Mouse (Mus musculus) mouse trophoblast stem cell (cell line): ENCODE results near the gene Garnl3.
"Not testable (repeated sequence)": the region's sequence is repeated elsewhere in the genome, so short reads cannot be mapped to it uniquely, and the experiment has no call there.

Source experiments
- in situ Hi-C, 2 experiments: fragments of 300-500 bp; cut with MseI, MboI; formaldehyde crosslinking; loops; 2 replicates in 1 of 2; 3 replicates in 1 of 2; pipeline ENCODE4 v1.15.1; 2025

The Garnl3 gene

DNA sequence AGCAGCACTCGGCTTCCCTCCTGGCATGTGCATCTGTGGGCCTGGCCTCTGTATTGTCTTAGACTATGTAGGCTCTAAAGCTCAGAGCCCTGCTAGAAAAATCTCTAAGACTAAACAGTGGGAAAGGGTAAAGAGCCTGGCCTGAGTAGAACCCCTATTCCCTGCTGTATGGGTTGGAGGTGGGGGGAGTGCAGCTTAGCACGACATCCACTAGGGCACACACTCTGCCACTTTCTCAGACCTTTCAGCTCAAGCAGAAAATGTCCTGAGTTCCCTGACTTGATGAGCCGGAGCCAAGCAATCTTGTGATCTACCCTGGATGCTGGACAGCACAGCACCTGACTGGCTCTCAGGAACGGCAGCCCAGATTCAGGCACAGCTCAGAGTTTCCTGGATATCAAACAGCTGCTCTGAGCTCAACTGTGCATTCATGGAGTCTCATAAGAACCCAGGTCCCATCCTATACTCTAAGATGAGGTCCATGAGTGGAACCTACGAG lies 24.9 kb upstream of the Garnl3 start:
- in situ Hi-C loops = loop anchor here in 1 of 2 experiments (10.0 kb wide), 1 partner anchor 198 kb away; no protein-coding TSS in a partner anchor

DNA sequence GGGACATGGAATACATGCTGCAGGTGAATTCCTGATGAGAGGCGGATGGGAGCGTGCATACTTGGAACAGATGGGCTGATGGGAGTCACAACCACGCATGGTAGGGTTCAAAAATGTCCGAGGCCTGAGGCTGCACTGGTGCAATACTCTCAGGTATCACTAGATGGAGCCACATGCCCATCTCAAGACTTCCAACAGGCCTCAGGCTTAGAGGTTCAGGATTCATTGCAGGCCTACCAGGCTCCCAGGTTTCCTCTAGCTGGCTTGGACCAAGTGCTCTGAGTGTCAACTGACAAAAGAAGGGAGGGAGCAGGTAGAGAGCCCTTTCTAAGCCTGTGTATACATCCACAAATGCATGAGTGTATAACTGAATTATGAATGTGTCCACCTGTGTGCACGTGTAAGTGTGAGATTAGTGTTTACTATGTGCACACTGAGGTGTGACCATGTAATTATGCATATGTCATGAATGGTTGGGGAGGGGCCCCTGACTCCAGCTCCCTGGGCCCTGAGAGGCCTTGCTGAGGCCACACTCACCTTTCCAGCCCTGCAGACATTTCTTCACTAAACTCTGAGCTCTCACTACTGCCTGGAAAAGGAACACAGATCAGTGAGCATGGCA lies 23.4 kb upstream of the Garnl3 start:
- in situ Hi-C loops = loop anchor here (5.0 to 10.0 kb wide), 2 partner anchors 197 to 200 kb away; no protein-coding TSS in a partner anchor

DNA sequence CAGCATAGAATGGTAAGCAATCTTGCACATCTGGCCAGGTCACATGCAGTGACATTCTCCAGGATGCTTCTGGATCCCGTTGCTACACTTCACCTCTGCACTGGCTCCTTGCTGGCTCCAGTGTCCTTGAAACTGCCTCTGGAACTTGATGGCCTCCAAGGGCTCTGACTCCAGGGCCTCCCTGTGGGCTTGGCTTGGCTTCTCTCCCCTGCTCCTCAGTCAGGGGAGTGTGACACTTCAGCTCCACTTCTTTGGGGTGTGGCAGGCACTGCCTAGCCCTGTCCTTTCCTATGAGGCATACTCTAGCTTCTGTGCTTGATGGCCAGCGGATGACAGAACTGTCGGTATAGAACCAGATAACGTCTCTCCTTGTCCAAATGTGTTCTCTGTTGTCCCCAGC lies 15.5 kb upstream of the Garnl3 start:
- in situ Hi-C loops = no loop called here

DNA sequence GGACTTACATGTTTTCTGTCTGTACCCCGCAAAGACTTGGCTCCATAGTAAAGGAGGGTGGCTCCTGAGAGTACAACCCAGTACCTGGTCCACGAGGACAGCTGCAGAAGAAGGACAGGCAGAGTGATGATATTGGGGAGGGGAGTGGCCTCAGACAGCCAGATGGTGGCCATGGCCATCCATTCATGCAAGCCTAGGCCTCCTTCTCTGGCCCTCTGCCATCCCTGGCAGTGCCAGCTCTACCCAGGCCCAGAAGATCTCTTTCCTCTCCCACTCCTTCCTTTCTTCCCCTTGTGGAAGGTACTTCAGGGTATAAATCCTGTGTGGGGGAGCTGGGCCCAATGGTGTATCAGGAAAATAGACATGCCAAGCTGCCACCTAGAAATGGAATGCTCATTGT lies 11.8 kb upstream of the Garnl3 start:
- in situ Hi-C loops = no loop called here

DNA sequence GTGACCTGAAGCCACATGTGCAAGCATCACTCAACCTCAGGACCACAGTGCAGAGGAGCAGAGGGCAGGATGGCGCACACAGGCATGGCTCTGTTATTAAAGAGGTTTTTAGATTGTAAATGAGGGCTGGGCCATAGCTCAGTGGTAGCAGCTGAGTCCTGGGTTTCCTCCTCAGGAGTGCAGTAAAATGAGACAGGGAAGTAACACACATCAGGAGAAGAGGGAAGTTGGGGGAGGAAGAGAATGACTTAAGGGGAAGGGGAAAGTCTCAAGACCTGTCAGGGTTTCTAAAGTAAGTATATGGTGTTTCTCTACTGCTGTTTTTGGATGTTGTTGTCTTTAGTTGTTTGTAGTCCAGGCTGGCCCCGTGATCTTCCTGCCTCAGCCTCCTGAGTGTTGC lies 7.0 kb upstream of the Garnl3 start:
- in situ Hi-C loops = no loop called here

DNA sequence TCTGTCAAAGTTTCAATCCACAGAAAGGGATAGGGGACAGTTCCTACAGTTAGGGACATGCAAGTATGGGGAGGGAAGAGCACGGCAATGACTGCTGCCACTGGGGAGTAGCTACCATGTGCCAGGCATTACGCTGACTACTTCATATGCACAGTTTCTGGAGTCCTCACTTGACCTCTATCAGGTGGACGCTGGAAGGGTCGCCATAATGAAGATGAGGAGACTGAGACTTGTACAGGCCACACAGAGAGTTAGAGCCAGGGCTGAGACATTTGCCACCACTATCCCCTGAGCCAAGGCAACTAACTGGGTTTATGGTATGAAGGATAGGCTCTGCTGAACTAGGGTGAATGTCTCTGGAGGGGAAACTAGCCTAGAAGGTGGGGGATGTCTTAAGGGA lies 6.3 kb upstream of the Garnl3 start:
- in situ Hi-C loops = no loop called here

DNA sequence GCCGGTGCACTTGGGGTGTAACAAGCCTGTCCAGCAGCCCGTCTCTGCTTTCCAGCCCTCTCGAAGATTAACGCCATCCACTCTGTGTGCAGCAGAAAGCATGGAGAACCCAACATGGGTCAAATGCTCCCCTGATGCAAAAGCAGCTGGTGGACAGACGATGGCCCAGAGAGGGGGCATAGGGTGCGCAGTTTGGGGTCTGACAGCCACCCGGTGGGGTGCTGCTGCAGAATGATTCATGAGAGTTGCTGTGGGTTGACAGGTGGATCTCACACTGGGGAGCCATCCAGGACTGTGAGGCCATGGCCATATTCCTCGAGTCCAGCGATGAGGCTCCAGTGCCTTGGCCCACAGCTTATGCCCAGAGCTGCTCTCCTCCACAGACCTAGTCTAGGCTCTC lies 5.8 kb upstream of the Garnl3 start:
- in situ Hi-C loops = no loop called here

DNA sequence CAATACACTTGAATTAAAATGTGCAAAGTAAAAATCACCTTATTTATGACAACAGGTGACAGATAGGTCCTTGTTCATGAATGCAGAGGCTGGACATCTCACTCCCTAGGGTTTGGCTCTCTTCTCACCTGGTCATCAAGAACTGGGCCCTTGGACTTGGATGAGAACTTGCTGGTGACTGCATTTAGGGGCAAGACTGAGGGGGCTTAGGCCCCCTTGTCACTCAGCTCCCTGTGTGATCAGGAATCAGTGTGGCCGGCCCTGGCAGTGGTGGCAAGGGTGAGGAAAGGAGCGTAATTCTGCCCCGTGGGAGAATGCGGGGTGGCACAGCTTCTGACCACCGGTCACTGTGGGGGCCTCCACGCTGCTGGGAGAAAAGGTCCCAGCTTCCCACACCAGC lies 4.9 kb upstream of the Garnl3 start:
- in situ Hi-C loops = no loop called here

DNA sequence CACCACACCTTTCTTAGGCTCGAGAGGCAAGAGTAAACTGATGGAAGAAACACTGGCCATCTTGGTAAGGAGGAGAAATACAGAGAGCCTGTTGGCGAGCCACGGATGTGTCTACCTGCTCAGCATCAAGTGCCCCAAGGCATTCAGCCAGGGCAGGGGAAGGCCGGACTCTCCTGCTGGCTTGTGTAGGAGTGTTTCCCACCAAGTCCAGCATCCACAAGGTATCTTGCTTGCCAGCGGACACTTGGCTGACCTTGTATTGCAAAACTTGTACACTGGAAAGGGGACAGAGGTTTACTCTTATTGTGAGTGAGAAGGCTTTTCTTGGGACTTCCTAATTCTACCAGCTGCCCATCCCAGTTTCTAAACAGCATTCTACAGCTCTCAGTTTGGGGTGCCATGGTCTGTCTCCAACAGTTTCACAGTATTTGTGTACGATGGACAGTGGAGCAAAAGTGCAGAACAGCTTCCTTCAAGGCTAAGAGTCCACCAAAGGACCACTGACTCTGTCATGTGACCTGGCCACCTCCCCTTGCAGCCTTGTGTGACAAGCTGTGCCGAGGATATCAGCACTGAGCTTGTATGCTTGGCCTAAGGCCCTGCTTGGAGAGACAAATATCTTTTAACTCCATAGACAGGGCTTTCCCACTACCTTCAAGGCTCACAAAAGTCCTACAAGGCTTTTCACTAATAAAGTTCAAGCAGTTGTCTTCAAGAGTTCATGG lies 3.5 kb upstream of the Garnl3 start:
- in situ Hi-C loops = no loop called here

DNA sequence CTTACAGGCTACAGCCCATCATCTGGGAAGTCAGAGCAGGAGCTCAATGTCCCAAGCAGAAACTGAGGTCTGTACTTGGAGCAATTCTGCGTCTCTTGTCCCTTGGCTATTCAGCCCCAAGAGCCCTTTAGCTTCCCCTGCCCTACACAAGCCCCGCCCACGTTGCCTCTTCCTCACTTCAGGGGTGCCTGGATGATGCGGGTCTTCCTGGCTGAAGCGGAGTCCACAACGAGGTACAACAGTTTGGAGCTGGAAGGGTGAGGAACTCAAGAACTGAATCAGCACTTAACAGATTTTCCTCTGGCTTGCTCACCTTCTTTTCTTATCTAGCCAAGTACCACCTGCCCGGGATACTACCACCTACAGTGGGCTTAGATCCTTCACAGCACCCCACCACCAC lies 852 bp upstream of the Garnl3 start:
- in situ Hi-C loops = no loop called here

DNA sequence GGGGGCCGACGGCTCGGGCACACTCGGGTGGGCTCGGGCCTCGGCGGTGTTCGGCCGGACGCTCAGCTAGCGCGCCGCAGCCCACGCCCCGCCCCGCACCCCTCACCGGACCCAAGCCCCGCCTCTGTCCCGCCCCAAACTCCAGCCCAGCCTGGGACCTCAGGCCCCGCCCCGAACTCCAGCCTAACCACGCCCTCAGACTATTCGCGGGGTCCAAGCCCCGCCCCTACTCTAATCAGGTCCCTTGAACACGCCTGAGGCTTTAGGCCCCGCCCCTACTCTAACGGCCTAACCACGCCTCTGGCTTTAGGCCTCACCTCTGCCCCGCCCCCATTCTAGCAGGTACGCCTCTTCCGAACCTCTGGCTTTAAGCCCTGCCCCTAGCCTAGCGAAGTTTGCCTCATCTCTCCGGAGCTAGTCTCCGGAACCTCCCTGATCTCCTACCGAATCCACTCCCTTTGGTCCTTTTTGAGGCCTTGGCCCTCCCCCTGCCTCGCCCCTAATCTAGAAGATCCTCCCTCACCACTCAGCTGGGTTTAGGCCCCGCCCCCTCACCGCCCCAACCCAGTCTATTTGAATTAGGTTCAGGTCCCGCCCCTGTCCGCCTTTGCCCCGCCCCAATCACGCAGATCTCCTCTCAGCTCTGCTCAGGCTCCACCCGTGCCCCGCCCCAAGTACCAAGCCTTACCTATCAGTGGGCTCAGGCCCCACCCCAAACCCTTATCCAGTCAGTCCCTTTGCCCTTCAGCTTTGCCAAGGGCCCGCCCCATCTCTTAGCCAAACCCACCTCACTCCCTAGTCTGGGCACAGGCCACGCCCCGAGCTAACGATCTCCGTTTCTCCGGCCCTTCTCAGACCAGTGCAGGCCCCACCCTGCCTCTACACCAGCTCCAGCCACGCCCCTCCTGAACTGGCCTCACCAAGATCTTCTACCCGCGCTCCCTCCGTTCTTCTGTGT lies 649 bp downstream of the Garnl3 start:
- in situ Hi-C loops = no loop called here

DNA sequence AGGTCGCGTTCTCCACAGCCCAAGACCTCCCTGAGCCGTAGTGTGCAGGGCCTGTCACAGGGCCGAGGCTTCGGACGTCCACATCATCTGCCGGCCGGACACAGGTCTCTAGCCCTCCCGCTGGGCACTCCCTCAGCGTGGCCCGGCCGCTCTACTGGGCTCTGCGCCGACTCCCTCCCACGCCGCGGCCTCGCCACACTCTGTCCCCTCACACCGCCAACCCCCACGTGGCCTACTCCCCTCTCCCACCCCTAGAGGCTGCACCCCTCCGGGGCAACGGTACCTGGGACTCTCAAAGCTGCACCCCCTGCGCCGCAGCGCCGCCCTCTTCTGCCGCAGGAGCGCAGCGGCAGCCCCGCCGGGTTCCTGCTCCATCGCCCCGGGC lies 1.3 kb downstream of the Garnl3 start:
- in situ Hi-C loops = no loop called here

DNA sequence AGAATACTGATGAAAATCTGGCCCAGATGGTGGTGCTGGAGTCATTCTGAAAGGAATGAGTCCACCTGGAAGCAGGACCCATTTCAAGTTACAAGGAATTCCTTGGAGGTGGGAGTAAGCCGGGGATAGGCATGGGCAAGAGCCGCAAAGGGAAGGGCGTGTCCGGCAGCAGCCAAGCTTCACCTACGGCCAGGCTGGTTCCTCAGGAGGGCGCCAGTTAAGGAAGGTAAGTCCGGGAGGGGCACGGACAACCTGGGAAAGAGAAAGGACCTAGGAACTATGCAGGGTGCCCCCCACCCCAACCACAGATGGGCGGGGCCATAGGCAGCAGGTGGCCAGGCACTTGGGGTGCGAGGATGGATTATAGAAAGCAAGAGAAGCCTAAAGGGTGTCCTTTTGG lies 1.8 kb downstream of the Garnl3 start:
- in situ Hi-C loops = no loop called here

DNA sequence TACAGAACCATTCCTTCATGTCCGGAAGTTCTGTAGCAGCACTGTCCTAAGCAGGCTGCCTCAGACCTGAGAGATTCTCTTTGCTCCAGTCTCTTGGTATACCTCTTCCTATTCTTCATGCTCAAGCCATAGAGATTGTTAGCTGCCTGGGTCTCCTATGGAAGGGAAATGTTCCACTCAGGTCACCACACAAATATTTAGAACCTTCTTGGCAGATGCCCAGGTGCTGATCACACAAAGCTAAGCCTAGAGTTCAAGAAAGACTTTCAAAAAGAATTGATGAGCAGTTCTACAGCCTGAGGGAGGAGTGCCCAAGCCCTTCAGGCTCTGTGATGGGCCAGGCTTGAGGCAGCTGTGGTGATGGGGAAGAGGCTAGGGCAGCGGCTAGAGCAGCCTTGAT lies 2.4 kb downstream of the Garnl3 start:
- in situ Hi-C loops = no loop called here

DNA sequence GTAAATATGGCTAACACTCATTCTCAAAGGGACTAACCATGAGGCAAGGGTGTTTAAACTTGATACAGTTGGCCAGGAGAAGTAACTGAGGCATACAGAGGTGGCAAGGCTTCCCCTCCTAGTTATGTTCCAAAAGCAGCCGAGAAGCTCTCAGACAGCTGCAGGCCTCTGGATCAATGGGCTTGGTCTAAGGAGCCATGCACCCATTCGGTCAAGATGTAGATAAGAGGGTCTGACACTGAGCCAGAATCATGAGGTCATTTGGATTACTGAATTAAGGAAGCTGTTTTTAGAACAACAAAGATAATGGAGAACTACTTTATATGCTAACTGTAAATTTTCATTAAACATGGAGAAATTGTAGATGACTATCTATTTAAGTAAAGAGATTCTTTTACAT lies 4.2 kb downstream of the Garnl3 start:
- in situ Hi-C loops = no loop called here

DNA sequence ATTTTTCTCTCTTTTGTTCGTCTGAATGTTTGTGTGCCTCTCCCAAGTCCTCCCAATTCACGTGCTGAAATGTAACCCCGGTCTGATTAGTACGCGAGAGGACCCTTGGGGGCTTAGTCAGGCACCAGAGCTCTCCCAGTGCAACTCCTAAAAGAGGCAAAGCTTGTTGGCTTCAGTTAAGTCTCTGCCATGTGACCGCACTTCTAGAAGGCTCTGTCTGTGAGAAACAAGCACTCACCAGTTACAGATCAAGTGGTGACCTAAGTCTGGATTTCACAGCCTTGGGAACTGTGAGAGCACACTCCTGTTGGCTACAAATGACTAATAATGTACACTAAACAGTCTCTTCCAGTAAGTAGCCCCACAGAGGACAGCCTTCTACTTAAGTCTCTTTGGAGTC lies 8.6 kb downstream of the Garnl3 start:
- in situ Hi-C loops = no loop called here

DNA sequence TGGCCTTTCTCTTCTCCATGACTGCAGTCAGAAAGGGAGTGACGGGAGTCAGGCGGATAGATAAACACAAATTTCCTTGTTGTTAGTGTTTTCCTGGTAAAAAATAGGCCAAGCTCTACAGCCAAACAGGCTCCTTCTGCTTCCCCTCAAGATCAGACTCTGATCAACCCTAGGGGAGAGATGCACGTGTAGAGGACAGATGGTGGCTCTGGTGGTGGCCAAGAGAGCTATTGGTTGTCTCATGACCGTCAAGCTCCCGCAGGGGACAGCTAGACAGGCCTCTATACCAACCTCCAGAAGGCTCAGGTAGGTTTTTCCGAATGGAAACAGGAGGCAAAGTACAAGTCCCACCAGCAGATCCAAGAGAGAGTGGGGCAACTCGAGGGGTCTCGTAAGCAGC lies 30.9 kb downstream of the Garnl3 start:
- in situ Hi-C loops = no loop called here

DNA sequence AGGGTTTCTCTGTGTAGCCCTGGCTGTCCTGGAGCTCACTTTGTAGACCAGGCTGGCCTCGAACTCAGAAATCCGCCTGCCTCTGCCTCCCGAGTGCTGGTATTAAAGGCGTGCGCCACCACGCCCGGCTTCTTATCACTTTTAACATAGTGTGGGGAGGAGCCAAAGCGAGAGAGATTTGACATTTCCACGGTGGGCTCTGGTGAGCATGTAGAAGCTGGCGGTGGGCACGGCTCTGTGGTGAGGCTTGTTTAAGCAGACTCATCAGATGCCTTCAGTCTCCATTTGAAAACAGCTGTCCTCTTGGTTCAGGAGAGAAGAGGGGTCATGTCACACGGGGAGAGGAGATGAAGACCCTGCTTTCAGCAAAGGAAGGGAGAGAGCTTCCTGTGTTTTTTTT lies 34.1 kb downstream of the Garnl3 start:
- in situ Hi-C loops = not testable (repeated sequence)

DNA sequence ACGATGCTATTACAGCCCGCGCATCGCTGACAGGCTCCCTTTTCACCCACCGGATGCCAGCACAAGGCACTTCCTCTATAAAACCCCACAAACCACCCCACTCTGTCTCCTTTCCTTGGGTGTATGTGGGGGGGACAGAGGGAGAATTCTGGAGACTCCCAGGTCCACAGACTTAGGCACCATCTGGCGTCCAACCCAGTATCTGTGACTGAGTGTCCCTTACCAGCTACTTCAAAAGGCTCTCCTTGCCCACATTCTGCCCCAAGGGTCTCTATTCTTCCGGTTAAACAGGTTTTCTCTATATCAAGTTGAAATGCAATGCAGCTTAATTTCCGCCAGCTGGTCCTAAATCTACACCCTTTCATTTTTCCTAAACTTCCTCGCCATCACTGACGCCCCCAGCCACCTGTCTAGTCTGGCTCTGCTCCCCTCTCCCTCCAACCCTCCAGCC lies 36.2 kb downstream of the Garnl3 start:
- in situ Hi-C loops = no loop called here

DNA sequence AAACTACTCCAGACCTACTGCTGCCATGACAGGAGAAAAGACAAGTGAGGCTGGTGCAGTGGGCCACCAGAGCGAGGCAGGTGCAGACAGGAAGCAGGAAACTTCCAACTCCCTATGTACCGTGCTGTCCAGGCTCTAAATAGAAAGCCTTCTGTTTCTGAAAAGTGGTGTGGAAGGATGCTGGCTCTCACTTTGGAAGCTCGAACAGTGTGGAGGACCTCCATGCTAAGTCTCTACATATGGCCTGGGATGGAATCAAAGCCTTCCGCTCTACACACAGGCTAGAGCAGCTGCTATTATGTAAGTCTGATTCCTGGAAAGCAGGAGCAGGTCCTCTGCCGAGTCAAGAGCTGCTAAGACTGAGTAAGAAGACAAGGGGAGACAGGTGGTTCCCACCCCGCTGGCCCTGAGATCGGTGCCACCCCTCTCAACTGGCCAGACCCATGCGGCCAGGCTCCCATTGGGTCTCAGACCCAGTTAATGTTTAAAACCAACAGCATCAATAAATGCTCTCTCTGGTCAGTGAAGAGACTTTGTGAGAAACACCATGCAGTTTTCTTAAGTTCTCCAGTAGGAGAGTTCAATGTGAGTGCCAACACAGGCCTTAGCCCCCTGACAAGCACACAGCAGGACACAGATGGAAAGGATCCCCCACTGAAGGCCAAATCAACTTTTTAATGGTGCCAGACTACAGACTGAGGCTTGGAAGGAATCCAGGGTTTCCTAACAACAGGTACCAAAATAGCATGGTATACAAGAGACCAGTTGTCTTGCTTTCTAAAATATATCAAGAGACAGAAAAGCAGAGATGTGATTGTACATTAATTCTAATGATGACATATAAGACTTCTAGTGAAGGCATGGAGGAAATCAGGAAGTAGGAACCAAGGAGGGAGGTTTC lies 40.6 kb downstream of the Garnl3 start:
- in situ Hi-C loops = no loop called here

DNA sequence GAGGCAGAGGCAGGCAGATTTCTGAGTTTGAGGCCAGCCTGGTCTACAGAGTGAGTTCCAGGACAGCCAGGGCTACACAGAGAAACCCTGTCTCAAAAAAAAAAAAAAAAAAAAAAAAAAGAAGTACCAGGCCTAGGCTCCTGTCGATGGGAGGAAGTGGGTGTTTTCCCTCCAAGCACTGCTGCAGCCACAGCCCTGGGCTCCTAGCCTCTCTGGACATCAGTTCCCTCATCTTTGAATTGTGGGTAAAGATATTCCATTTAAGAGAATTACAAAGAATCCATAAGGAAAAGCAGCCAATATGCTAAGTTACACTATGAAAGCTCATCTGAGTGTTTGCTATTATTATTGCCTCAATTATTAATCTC lies 41.4 kb downstream of the Garnl3 start:
- in situ Hi-C loops = not testable (repeated sequence)
